Mouse (Mus musculus) ES-Bruce4 (cell line): ENCODE data around the gene Lrrc30.

Source experiments
- CTCF ChIP-seq: IDR thresholded peaks from one replicate; pipeline ENCODE4 v1.8.1; 2011; ENCODE audit warnings: low read depth, low read length
- EP300 ChIP-seq: IDR thresholded peaks from 2 replicates; pipeline ENCODE4 v1.6.1; 2011; ENCODE audit warnings: low read depth, low read length; ENCODE audit not compliant: insufficient read depth
- POLR2A ChIP-seq: IDR thresholded peaks from one replicate; pipeline ENCODE4 v1.8.1; 2011; ENCODE audit warnings: low read length; ENCODE audit not compliant: insufficient read depth

DNA sequence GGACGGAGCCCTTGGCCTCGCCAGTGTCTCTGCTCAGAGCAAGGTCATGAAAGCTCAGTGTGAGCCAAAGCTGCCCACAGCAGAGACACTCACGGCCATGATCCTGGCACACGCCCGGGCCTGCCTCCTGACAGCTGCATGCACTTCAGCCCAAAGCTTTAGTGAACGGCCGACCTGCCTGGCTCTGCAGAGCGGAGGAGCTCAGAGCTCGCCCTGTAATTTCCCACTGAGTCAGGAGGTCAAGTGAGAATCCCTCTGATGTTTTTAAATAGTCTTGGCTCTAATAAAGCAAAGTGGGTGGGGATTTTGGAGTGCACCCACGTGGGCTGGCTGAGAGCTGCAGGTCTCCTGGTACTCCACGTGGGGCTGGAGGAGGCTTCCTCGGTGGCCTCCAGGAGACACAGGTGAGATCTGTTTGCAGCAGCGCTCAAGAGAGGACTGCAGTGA, 3.3 kb downstream of the Lrrc30 start:
- no peak for TF ChIP-seq POLR2A
- TF ChIP-seq CTCF = no peak
- no peak for TF ChIP-seq EP300
